Mouse (Mus musculus) heart, postnatal 0 days (tissue): Measurements from ENCODE around the gene Timm50.

ENCODE experiments used
- CTCF ChIP-seq: IDR thresholded peaks from 2 replicates; pipeline ENCODE4 v1.5.1; 2016; ENCODE audit warnings: antibody characterized with exemption, control low read depth, low read depth
- EP300 ChIP-seq: IDR thresholded peaks from 2 replicates; pipeline ENCODE4 v1.6.1; 2016; ENCODE audit warnings: antibody characterized with exemption, low read depth

GRCm38 (mm10) chr7:28353267-28353666 is 41.4 kb upstream of the Timm50 start:
- TF ChIP-seq CTCF (0 out of 2 replicates have a peak, but pooled peaks have one; percentile 10), EP300 (no peak)
